Mouse (Mus musculus) heart, embryonic 14.5 days (tissue): ENCODE results near the gene Qrich2. TPM values are rescaled to one million over a fixed set of nuclear protein-coding genes. Genes with fewer than 3 reads are reported as not detected.
"Not testable (repeated sequence)": the region's sequence is repeated elsewhere in the genome, so short reads cannot be mapped to it uniquely, and the experiment has no call there.

Experiments used
- ATAC-seq: fragments of 200-750 bp; cut with Nextera tagmentation; 2 replicates; pipeline ENCODE4 v1.8.0; 2017; ENCODE audit warnings: low read depth, moderate TSS enrichment; ENCODE audit not compliant: insufficient number of reproducible peaks, insufficient read depth, low FRiP score
- H3K27ac ChIP-seq, 2 experiments: fragments of 200-500 bp in 1 of 2; fragments of 300-500 bp in 1 of 2; sonication (generic) in 1 of 2; replicated peaks in 1 of 2; 2 replicates each; pipeline ENCODE4 v1.5.1; 2012 to 2014; ENCODE audit warnings: low read depth in 2 of 2, low read length in 2 of 2, control low read depth in 1 of 2, mild to moderate bottlenecking in 1 of 2, mixed read lengths in 1 of 2; ENCODE audit not compliant: control insufficient read depth in 1 of 2, insufficient read depth in 1 of 2
- H3K27me3 ChIP-seq: fragments of 300-500 bp; sonication (generic); 2 replicates; pipeline ENCODE4 v1.6.1; 2014; ENCODE audit warnings: mild to moderate bottlenecking, low read length, control low read depth; ENCODE audit not compliant: control insufficient read depth, insufficient read depth
- H3K36me3 ChIP-seq: fragments of 300-500 bp; sonication (generic); 2 replicates; pipeline ENCODE4 v1.6.1; 2014; ENCODE audit warnings: mild to moderate bottlenecking, control low read depth, low read length, mixed read lengths; ENCODE audit not compliant: control insufficient read depth, insufficient read depth
- H3K4me1 ChIP-seq, 2 experiments: fragments of 200-500 bp in 1 of 2; fragments of 300-500 bp in 1 of 2; sonication (generic) in 1 of 2; 2 replicates each; pipeline ENCODE4 v1.6.1; 2012 to 2014; ENCODE audit warnings: low read length in 2 of 2, control low read depth in 1 of 2, mixed read lengths in 1 of 2; ENCODE audit not compliant: control insufficient read depth in 2 of 2, insufficient read depth in 2 of 2
- H3K4me2 ChIP-seq: fragments of 300-500 bp; sonication (generic); 2 replicates; pipeline ENCODE4 v1.6.1; 2014; ENCODE audit warnings: mild to moderate bottlenecking, low read length
- H3K4me3 ChIP-seq, 2 experiments: fragments of 200-500 bp in 1 of 2; fragments of 300-500 bp in 1 of 2; sonication (generic) in 1 of 2; 2 replicates each; pipeline ENCODE4 v1.5.1; 2012 to 2014; ENCODE audit warnings: low read length in 2 of 2, mild to moderate bottlenecking in 2 of 2, control low read depth in 1 of 2, low read depth in 1 of 2, moderate library complexity in 1 of 2; ENCODE audit not compliant: control insufficient read depth in 1 of 2, insufficient read depth in 1 of 2
- H3K9ac ChIP-seq: fragments of 300-500 bp; sonication (generic); 2 replicates; pipeline ENCODE4 v1.6.1; 2014; ENCODE audit warnings: mild to moderate bottlenecking, low read length
- H3K9me3 ChIP-seq: fragments of 300-500 bp; sonication (generic); 2 replicates; pipeline ENCODE4 v1.6.1; 2016; ENCODE audit warnings: low read length, control low read depth; ENCODE audit not compliant: control insufficient read depth
- WGBS: fragments of 180-500 bp; shearing (Covaris S2); extraction: QIAGEN DNeasy Blood & Tissue Kit; methylation state at CpG from one replicate; pipeline ENCODE4 v1.1.7; 2014; 5-methylcytosine and 5-hydroxymethylcytosine counted together
- polyA plus RNA-seq: library from polyadenylated mRNA; unstranded; fragments of >200 nt; fragmentation: Nextera tagmentation; extraction: Ambion mirVana; gene quantifications from 2 replicates; pipeline ENCODE4 v1.2.1, GENCODE M21; 2014

Qrich2 gene
- polyA plus RNA-seq, 1 experiment from 2014 or later: not detected

- Histone ChIP-seq H3K4me2 (no peak overlapping the region), H3K9ac (no peak overlapping the region)
- ATAC-seq: no peak
These were observed 28.6 kb upstream of the Qrich2 start for GRCm38 (mm10) chr11:116494474-116495174.

DNA sequence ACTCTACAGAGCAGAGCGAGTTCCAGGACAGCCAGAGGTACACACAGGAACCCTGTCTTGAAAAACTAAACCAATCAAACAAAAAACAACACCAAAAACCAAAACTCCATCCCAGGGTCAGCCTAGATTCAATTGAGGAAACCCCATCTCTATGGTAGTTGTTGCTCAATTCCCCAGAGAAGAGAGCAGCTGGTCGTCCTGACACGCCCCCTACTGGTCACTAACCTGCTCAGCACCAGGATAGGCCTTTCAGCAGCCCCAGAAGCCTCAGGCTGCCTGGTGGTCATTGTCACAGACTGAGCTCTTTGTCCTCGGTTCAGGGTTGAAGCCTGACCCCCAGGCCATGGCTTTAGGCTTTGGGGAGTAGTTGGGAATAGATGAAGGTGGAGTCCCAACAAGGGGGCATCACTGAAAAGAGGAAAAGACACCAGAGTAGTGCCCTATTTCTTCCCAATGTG lies 27.8 kb upstream of the Qrich2 start, which contains the start of gene Prpsap1:
Gene Prpsap1 (minus strand): TSS at position 408 of the 458 bp plus-strand sequence.
- H3K9me3 ChIP-seq: 0 out of 2 replicates have a peak, but pooled peaks cover 2% of the 10 kb centered on the region
- H3K36me3 ChIP-seq: no peaks in the 10 kb centered on the region
- no peak for ATAC-seq
- H3K4me1 ChIP-seq: peaks cover 7 to 13% of the 10 kb centered on the region in 2 experiments
- H3K27me3 ChIP-seq: no peaks in the 10 kb centered on the region
- H3K27ac ChIP-seq: peak within 1 kb of the TSS; percentile 31 to 64
- no peak within 1 kb of the TSS for H3K4me2 ChIP-seq
- no peak within 1 kb of the TSS for H3K9ac ChIP-seq
- 22% methylated on average over 4 of the region's 4 CpGs for WGBS
- H3K4me3 ChIP-seq: no peak within 1 kb of the TSS

More at GRCm38 (mm10) chr11:116494474-116495174, 28.6 kb upstream of the Qrich2 start:
- 48% methylated on average over 13 of the region's 13 CpGs for WGBS
- peaks cover 5 to 8% of the 10 kb centered on the region in 2 experiments for H3K4me1 ChIP-seq
- H3K27me3 ChIP-seq: no peaks in the 10 kb centered on the region
- H3K27ac ChIP-seq: peak overlapping the region; percentile 31 to 64
- no peaks in the 10 kb centered on the region for H3K36me3 ChIP-seq
- no peak overlapping the region for H3K4me3 ChIP-seq
- 0 out of 2 replicates have a peak, but pooled peaks cover 2% of the 10 kb centered on the region for H3K9me3 ChIP-seq

DNA sequence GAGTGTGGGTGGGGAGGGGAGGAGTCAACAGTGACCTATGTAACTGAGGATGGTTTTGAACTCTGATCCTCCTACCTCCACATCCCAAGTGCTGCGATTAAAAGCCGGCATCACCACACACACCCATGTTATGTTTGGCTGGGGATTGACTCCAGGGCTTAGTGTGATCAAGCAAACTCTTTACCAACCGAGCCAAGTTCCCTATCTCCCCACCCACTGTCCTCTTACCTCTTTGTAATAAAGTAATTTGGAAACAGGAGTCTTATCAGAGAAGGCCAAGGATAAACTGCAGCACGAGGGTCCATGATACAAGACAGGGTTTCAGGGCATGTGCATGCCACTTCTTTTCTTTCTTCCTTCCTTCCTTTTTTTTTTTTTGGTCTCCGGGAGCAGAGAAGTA lies 27.1 kb upstream of the Qrich2 start:
- no peak overlapping the region for H3K4me2 ChIP-seq
- H3K27ac ChIP-seq: no peak overlapping the region
- no peaks in the 10 kb centered on the region for H3K27me3 ChIP-seq
- H3K9me3 ChIP-seq: 0 out of 2 replicates have a peak, but pooled peaks cover 2% of the 10 kb centered on the region
- peaks cover 7 to 16% of the 10 kb centered on the region in 2 experiments for H3K4me1 ChIP-seq
- no peak overlapping the region for H3K4me3 ChIP-seq
- ATAC-seq: no peak
- 58% methylated on average over 5 of the region's 5 CpGs for WGBS
- H3K9ac ChIP-seq: no peak overlapping the region
- H3K36me3 ChIP-seq: no peaks in the 10 kb centered on the region

DNA sequence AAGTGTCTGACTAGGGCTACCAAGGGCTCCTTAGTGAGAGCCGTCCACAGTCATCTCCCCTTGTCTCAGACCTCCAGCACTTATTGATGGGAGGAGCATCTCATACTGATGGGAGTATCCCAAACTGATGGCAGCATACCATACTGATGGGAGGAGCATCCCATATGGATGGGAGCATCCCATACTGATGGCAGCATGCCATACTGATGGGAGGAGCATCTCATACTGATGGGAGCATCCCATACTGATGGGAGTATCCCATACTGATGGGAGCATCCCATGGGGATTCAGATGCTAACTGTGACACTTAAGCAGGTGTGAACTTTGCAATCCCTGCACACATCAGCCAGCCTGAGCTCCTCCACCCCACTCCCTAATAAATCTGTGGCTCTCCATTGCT lies 26.5 kb upstream of the Qrich2 start:
- H3K27ac ChIP-seq, H3K27me3 ChIP-seq, H3K9me3 ChIP-seq, H3K36me3 ChIP-seq, H3K9ac ChIP-seq, H3K4me3 ChIP-seq, H3K4me2 ChIP-seq, ATAC-seq: not testable (repeated sequence)
- peaks cover 7 to 16% of the 10 kb centered on the region in 2 experiments for H3K4me1 ChIP-seq
- WGBS: 50% methylated on average over 1 of the region's 1 CpGs

DNA sequence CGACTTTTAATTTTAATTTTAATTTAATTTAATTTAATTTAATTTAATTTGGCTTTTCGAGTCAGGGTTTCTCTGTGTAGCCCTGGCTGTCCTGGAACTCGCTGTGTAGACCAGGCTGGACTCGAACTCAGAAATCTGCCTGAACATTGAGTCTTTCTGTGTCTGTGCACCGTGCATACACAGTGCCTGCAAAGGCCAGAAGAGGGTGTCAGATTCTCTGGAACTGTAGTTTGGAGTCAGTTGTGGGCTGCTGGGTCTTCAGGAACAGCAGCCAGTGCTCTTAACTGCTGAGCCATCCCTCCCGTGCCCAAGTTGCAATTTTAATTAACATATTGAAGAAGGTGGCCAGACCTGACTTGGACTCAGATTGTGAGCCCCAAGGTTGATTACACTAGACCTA lies 25.3 kb upstream of the Qrich2 start:
- Histone ChIP-seq H3K4me2 (peak overlapping the region; percentile 79), H3K27ac (no peak overlapping the region), H3K4me3 (no peak overlapping the region)

GRCm38 (mm10) chr11:116490232-116491107 lies 24.4 kb upstream of the Qrich2 start:
- H3K9ac ChIP-seq: peak overlapping the region; percentile 86
- H3K4me2 ChIP-seq: peak overlapping the region; percentile 79
- peak; percentile 86 for ATAC-seq
- H3K9me3 ChIP-seq: no peaks in the 10 kb centered on the region
- peak overlapping the region; percentile 77 for H3K4me3 ChIP-seq
- H3K36me3 ChIP-seq: peaks cover 23% of the 10 kb centered on the region
- no peaks in the 10 kb centered on the region for H3K27me3 ChIP-seq
- H3K4me1 ChIP-seq: peaks cover 7 to 16% of the 10 kb centered on the region in 2 experiments
- peak overlapping the region; percentile 83 to 84 for H3K27ac ChIP-seq
- WGBS: under 1% methylated on average over 62 of the region's 62 CpGs

More for the DNA sequence above, 25.3 kb upstream of the Qrich2 start:
- Histone ChIP-seq H3K36me3 (peaks cover 14% of the 10 kb centered on the region), H3K4me1 (peaks cover 7 to 16% of the 10 kb centered on the region in 2 experiments), H3K9ac (peak overlapping the region; percentile 86), H3K27me3 (no peaks in the 10 kb centered on the region), H3K9me3 (no peaks in the 10 kb centered on the region)
- WGBS: 65% methylated on average over 6 of the region's 6 CpGs
- ATAC-seq: no peak

GRCm38 (mm10) chr11:116489771-116490231 lies 23.8 kb upstream of the Qrich2 start:
- H3K27me3 ChIP-seq: no peaks in the 10 kb centered on the region
- peak overlapping the region; percentile 77 for H3K4me3 ChIP-seq
- under 1% methylated on average over 29 of the region's 39 CpGs for WGBS
- H3K9me3 ChIP-seq: no peaks in the 10 kb centered on the region
- peak overlapping the region; percentile 86 for H3K9ac ChIP-seq
- H3K4me1 ChIP-seq: peaks cover 5 to 11% of the 10 kb centered on the region in 2 experiments; a peak in 3 of 4 replicates
- ATAC-seq: peak; percentile 15; the same call in 1 of the 2 replicates
- H3K27ac ChIP-seq: peak overlapping the region; percentile 58 to 84
- peaks cover 29% of the 10 kb centered on the region for H3K36me3 ChIP-seq
- peak overlapping the region; percentile 79 for H3K4me2 ChIP-seq
